Mouse (Mus musculus): ENCODE data around the gene Zp3.

Gene Zp3

GRCm38 (mm10) chr5:136004537-136004936, 24.6 kb downstream of the Zp3 start:
- DNase-seq (ENCODE audit: low read depth): no peak

GRCm38 (mm10) chr5:136007745-136008144, 27.8 kb downstream of the Zp3 start:
- DNase-seq (ENCODE audit: low read depth): no peak

- DNase-seq (ENCODE audit: low read depth): no peak
These were observed 35.0 kb downstream of the Zp3 start for GRCm38 (mm10) chr5:136014877-136015276.

GRCm38 (mm10) chr5:136015586-136015985, 35.7 kb downstream of the Zp3 start:
- DNase-seq (ENCODE audit: low read depth): no peak

- no peak for DNase-seq (ENCODE audit: low read depth)
These were observed 36.3 kb downstream of the Zp3 start for GRCm38 (mm10) chr5:136016014-136016876.

- no peak for DNase-seq (ENCODE audit: low read depth)
These were observed 37.4 kb downstream of the Zp3 start for GRCm38 (mm10) chr5:136017262-136017661.

GRCm38 (mm10) chr5:136018726-136019125, 38.8 kb downstream of the Zp3 start:
- no peak for DNase-seq (ENCODE audit: low read depth)

GRCm38 (mm10) chr5:136019907-136020306, 40.0 kb downstream of the Zp3 start:
- no peak for DNase-seq (ENCODE audit: low read depth)

GRCm38 (mm10) chr5:136025712-136026111, 45.8 kb downstream of the Zp3 start:
- DNase-seq (ENCODE audit: low read depth): no peak

GRCm38 (mm10) chr5:136026859-136027258, 47.0 kb downstream of the Zp3 start:
- DNase-seq (ENCODE audit: low read depth): no peak

- no peak for DNase-seq (ENCODE audit: low read depth)
These were observed 47.9 kb downstream of the Zp3 start for GRCm38 (mm10) chr5:136027612-136028311.

- DNase-seq (ENCODE audit: low read depth): no peak
These were observed 55.0 kb downstream of the Zp3 start for GRCm38 (mm10) chr5:136034868-136035267.

GRCm38 (mm10) chr5:136035285-136035684, 55.4 kb downstream of the Zp3 start:
- no peak for DNase-seq (ENCODE audit: low read depth)

GRCm38 (mm10) chr5:136036667-136037066, 56.8 kb downstream of the Zp3 start:
- no peak for DNase-seq (ENCODE audit: low read depth)
